Comparison of ENCODE assay signal across 7 mouse cellular contexts in the genomic region with DNA sequence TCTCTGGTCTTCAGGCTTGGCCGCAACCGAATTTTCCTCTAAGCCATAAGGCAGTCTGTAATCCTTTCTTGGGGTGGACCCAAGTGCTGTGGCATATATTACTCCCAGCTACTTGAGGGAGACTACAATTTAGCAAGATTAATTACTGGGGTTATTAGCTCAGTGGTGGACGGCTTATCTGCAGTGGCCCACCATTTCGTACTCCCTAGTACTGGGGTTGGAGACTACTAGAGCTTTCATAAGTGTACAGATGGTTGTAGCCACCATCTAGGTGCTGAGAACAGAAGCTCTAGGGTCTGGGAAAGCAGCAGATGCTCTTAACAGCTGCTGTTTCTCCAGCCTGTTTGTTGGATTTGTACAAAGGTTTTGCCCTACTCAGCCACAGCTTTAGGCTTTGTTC. TPM values are rescaled to one million over a fixed set of nuclear protein-coding genes. Genes with fewer than 3 reads are reported as not detected.
DNase-seq lines count a peak whose midpoint lies in the region; ATAC-seq lines count a peak whose summit lies in the region.

No protein-coding gene starts in this region.

- DNase-seq in lung, postnatal 14 days, result no peak
- DNase-seq in forebrain, embryonic 10.5 days (ENCODE audit: extremely low spot score, low spot score), result no peak
- no peak for DNase-seq in liver, embryonic 11.5 days (ENCODE audit: low spot score)
- DNase-seq in layer of hippocampus, adult 8-10 months (ENCODE audit: low spot score in 2 of 2), result no peak
- no peak for DNase-seq in thymus, postnatal 0 days (ENCODE audit: low spot score)

- H3K9ac ChIP-seq in lung, embryonic 15.5 days, result peak overlapping the region; percentile 81
- peak overlapping the region; percentile 87 for H3K9ac ChIP-seq in liver, embryonic 11.5 days (ENCODE audit: low read depth, low read length)
- peak overlapping the region; percentile 81 for H3K9ac ChIP-seq in stomach, embryonic 16.5 days (ENCODE audit: low read length)

- H3K36me3 ChIP-seq in lung, embryonic 15.5 days, result peaks cover 34% of the 10 kb centered on the region
- H3K36me3 ChIP-seq in forebrain, embryonic 10.5 days (replicated peaks), result peaks cover 42% of the 10 kb centered on the region
- peaks cover 34% of the 10 kb centered on the region for H3K36me3 ChIP-seq in liver, embryonic 11.5 days (ENCODE audit: control insufficient read depth, insufficient read depth, low read length)
- H3K36me3 ChIP-seq in stomach, embryonic 16.5 days (ENCODE audit: control insufficient read depth, insufficient read depth, low read length), result peaks cover 15% of the 10 kb centered on the region; the same call in 1 of the 2 replicates

- peak overlapping the region; percentile 78 for H3K4me3 ChIP-seq in lung, embryonic 15.5 days
- H3K4me3 ChIP-seq in forebrain, embryonic 10.5 days, result peak overlapping the region; percentile 73
- peak overlapping the region; percentile 86 for H3K4me3 ChIP-seq in liver, embryonic 11.5 days (ENCODE audit: low read depth, low read length)
- peak overlapping the region; percentile 83 for H3K4me3 ChIP-seq in stomach, embryonic 16.5 days (replicated peaks; ENCODE audit: low read length)

- no peak for ATAC-seq in lung, embryonic 15.5 days (ENCODE audit: borderline replicate concordance, extremely low read depth, low FRiP score, low TSS enrichment)
- ATAC-seq in liver, embryonic 11.5 days (replicated peaks; ENCODE audit: low FRiP score), result no peak
- no peak for ATAC-seq in stomach, embryonic 16.5 days (ENCODE audit: insufficient read depth, low FRiP score)

- H3K4me2 ChIP-seq in lung, embryonic 15.5 days, result peak overlapping the region; percentile 65
- peak overlapping the region; percentile 93 for H3K4me2 ChIP-seq in liver, embryonic 11.5 days
- peak overlapping the region; percentile 63 for H3K4me2 ChIP-seq in stomach, embryonic 16.5 days (ENCODE audit: low read depth, low read length)

- no peaks in the 10 kb centered on the region for H3K27me3 ChIP-seq in lung, embryonic 15.5 days
- no peaks in the 10 kb centered on the region for H3K27me3 ChIP-seq in forebrain, embryonic 10.5 days (ENCODE audit: poor library complexity, severe bottlenecking)
- no peaks in the 10 kb centered on the region for H3K27me3 ChIP-seq in liver, embryonic 11.5 days (replicated peaks; ENCODE audit: control insufficient read depth, insufficient read depth, low read length)
- no peaks in the 10 kb centered on the region for H3K27me3 ChIP-seq in stomach, embryonic 16.5 days (ENCODE audit: control insufficient read depth, insufficient read depth, low read length)

- no peaks in the 10 kb centered on the region for H3K9me3 ChIP-seq in lung, embryonic 15.5 days
- H3K9me3 ChIP-seq in forebrain, embryonic 10.5 days, result no peaks in the 10 kb centered on the region
- no peaks in the 10 kb centered on the region for H3K9me3 ChIP-seq in liver, embryonic 11.5 days (ENCODE audit: control insufficient read depth, low read length)
- no peaks in the 10 kb centered on the region for H3K9me3 ChIP-seq in stomach, embryonic 16.5 days (replicated peaks; ENCODE audit: control insufficient read depth, low read length)

- H3K4me1 ChIP-seq in lung, embryonic 15.5 days, result peaks cover 10% of the 10 kb centered on the region
- H3K4me1 ChIP-seq in forebrain, embryonic 10.5 days, result peaks cover 22% of the 10 kb centered on the region
- peaks cover 6% of the 10 kb centered on the region; the same call in 1 of the 2 replicates for H3K4me1 ChIP-seq in liver, embryonic 11.5 days (replicated peaks; ENCODE audit: control insufficient read depth, insufficient read depth, low read length)
- H3K4me1 ChIP-seq in stomach, embryonic 16.5 days (ENCODE audit: control insufficient read depth, insufficient read depth, low read length), result peaks cover 12% of the 10 kb centered on the region

- WGBS in lung, embryonic 15.5 days, result 13% methylated on average over 4 of the region's 4 CpGs
- 53% methylated on average over 4 of the region's 4 CpGs for WGBS in forebrain, embryonic 10.5 days
- 24% methylated on average over 4 of the region's 4 CpGs for WGBS in liver, embryonic 11.5 days
- 9% methylated on average over 4 of the region's 4 CpGs for WGBS in stomach, embryonic 16.5 days

- H3K27ac ChIP-seq in lung, embryonic 15.5 days, result no peak overlapping the region
- peak overlapping the region; percentile 93 for H3K27ac ChIP-seq in forebrain, embryonic 10.5 days
- peak overlapping the region; percentile 4; the same call in 1 of the 2 replicates for H3K27ac ChIP-seq in liver, embryonic 11.5 days (ENCODE audit: low read depth, low read length)
- H3K27ac ChIP-seq in stomach, embryonic 16.5 days (ENCODE audit: low read length), result peak overlapping the region; percentile 19; the same call in 1 of the 2 replicates

RNA-seq across cellular contexts. Expression of a gene that starts 1.0 kb away (rescaled TPM):
- polyA plus RNA-seq in lung, embryonic 15.5 days (2015; fragmentation: Nextera tagmentation; extraction: Ambion mirVana), result 655 and 682 TPM in 2 replicates
- 445 and 454 TPM in 2 replicates for polyA plus RNA-seq in forebrain, embryonic 10.5 days (2016; fragmentation: Nextera tagmentation; extraction: Ambion mirVana)
- 569 TPM in 2 replicates for polyA plus RNA-seq in liver, embryonic 11.5 days (2014; fragmentation: Nextera tagmentation; extraction: Ambion mirVana)
- 835 and 861 TPM in 2 replicates for polyA plus RNA-seq in stomach, embryonic 16.5 days (2015; fragmentation: Nextera tagmentation; extraction: Ambion mirVana)
- total RNA-seq in layer of hippocampus, adult 8-10 months (2022), result 100 to 1,000 TPM; 174 to 209 (median 191) TPM
- 344 and 384 TPM in 2 replicates for polyA plus RNA-seq in thymus, postnatal 0 days (2015; fragmentation: Nextera tagmentation; extraction: Ambion mirVana)

RNA-seq across cellular contexts. Expression of a gene that starts 8.5 kb away (rescaled TPM):
- polyA plus RNA-seq in lung, embryonic 15.5 days (2015; fragmentation: Nextera tagmentation; extraction: Ambion mirVana), result 9.8 and 10.6 TPM in 2 replicates
- polyA plus RNA-seq in forebrain, embryonic 10.5 days (2016; fragmentation: Nextera tagmentation; extraction: Ambion mirVana), result 2.1 and 2.6 TPM in 2 replicates
- polyA plus RNA-seq in liver, embryonic 11.5 days (2014; fragmentation: Nextera tagmentation; extraction: Ambion mirVana), result 6.5 and 7.0 TPM in 2 replicates
- polyA plus RNA-seq in stomach, embryonic 16.5 days (2015; fragmentation: Nextera tagmentation; extraction: Ambion mirVana), result 3.1 and 4.3 TPM in 2 replicates
- total RNA-seq in layer of hippocampus, adult 8-10 months (2022), result 1 to 10 TPM; 5.0 to 8.6 (median 7.5) TPM
- polyA plus RNA-seq in thymus, postnatal 0 days (2015; fragmentation: Nextera tagmentation; extraction: Ambion mirVana), result 1.4 TPM in 2 replicates
